Mouse (Mus musculus): ENCODE data around the gene Fbxo44. TPM values are rescaled to one million over a fixed set of nuclear protein-coding genes. Genes with fewer than 3 reads are reported as not detected.

The Fbxo44 gene
- polyA plus RNA-seq, 1 experiment, result 3.1 TPM

DNA sequence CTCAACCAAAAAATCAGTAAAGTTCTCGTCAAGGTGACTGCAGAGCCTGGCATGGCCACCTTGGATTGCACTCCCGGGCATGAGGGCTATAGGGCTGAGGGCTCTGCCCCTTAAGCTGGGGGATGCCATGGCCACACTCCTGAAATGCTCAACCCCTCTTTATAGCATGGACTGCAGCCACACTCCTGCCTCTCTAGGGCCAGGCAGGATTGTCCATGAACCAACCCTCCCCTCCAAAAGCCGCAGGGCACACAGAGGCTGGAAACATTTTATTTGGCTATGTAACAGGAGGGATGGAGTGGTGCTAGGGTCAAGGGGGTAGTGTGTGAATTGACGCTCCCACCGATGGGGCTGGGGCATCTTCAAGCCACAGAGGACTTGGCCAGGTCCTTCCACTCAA, 7.7 kb downstream of the Fbxo44 start:
- no peaks in the 10 kb centered on the region for H3K79me2 ChIP-seq (ENCODE audit: control insufficient read depth, insufficient read depth)
- H3K27me3 ChIP-seq (ENCODE audit: control insufficient read depth, insufficient read depth, insufficient read length), result no peaks in the 10 kb centered on the region
- no peak overlapping the region for H3ac ChIP-seq (ENCODE audit: control insufficient read depth, insufficient read length)
- H3K4me3 ChIP-seq, result no peak overlapping the region
- no peak overlapping the region for H3K4me2 ChIP-seq (ENCODE audit: low read depth)
- no peaks in the 10 kb centered on the region for H3K36me3 ChIP-seq (ENCODE audit: control insufficient read depth, insufficient read depth)
- TF ChIP-seq POLR2AphosphoS2 (IDR thresholded peaks at IDR 0.05; ENCODE audit: insufficient read length, low read depth), result no peak
- TF ChIP-seq CEBPB (IDR thresholded peaks at IDR 0.05; ENCODE audit: insufficient read depth, poor library complexity, severe bottlenecking), result no peak
- no peak for TF ChIP-seq MYOG (IDR thresholded peaks at IDR 0.05; ENCODE audit: control insufficient read depth in 1 of 3, insufficient read depth in 1 of 3, insufficient read length in 2 of 3, low read depth in 2 of 3)
- TF ChIP-seq SRF (IDR thresholded peaks at IDR 0.05; ENCODE audit: control insufficient read depth, insufficient read length, low read depth), result no peak
- no peak for TF ChIP-seq MAX (IDR thresholded peaks at IDR 0.05; ENCODE audit: low read depth)
- no peak for TF ChIP-seq TCF12 (IDR thresholded peaks at IDR 0.05; ENCODE audit: insufficient read depth, poor library complexity, severe bottlenecking)
- TF ChIP-seq E2F4 (IDR thresholded peaks at IDR 0.05; ENCODE audit: insufficient read depth), result no peak
- TF ChIP-seq REST (IDR thresholded peaks at IDR 0.05; ENCODE audit: insufficient read depth, insufficient read length), result no peak
- TF ChIP-seq TCF3 (IDR thresholded peaks at IDR 0.05; ENCODE audit: insufficient read length, low read depth), result no peak
- no peak for TF ChIP-seq MYOD1 (IDR thresholded peaks at IDR 0.05; ENCODE audit: control insufficient read depth in 1 of 3, insufficient read length in 2 of 3, low read depth in 2 of 3)

DNA sequence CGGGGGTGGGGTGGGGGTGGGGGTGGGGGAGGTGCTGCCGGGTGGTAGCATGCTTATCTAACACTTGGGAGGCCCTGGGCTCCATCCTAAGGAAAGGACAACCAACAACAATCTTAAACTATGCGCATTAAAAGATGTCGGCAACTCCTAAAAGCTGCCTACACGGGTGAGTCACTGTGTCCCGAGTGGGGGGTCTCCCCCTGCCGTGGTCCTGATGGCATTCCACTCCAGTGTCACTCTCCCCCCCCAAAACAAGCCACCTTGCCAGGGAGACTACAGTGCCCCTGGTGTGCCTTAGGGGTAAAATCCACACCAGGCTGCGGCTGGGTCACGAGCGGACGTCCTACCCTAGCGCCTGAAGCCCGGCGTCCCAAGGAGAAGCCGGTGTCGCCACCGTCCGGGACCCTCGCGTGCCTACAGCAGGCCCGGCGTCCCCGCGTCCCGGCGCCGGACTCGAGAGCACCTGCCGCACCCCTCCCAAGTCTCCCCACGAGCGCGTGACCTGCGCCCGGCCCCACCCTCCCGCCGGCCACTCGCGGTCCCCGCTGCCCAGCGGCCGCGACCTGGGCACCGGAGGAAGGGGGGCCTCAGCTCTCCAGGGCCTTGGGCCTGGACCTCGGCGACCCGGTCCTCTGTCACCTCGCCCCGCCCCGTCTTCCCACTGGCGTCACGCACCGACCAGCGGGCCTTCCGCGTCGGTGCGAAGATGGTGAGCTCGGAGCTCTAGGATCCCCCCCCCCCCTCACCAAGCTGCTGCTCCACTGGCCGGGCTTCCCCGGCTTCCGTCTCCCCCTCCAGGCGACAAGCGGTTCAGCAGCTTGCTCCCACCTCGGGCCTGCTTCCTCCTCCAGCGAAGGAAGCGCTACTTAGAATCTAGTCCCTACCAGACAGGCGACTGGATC, 8.8 kb downstream of the Fbxo44 start, which contains the start of gene Fbxo6:
Fbxo6 (minus strand) TSS at position 874 of the 902 bp plus-strand sequence.
- H3K79me2 ChIP-seq (ENCODE audit: control insufficient read depth, insufficient read depth), result no peaks in the 10 kb centered on the region
- H3K27me3 ChIP-seq (ENCODE audit: control insufficient read depth, insufficient read depth, insufficient read length), result no peaks in the 10 kb centered on the region
- H3K4me2 ChIP-seq (ENCODE audit: low read depth), result peak within 1 kb of the TSS; percentile 75
- TF ChIP-seq USF1 (IDR thresholded peaks at IDR 0.05; ENCODE audit: low read depth), result no peak
- peak in 1 of 3 experiments; percentile 14 for TF ChIP-seq MYOD1 (IDR thresholded peaks at IDR 0.05; ENCODE audit: control insufficient read depth in 1 of 3, insufficient read length in 2 of 3, low read depth in 2 of 3)
- peak in 1 of 3 experiments; percentile 45 for TF ChIP-seq MYOG (IDR thresholded peaks at IDR 0.05; ENCODE audit: control insufficient read depth in 1 of 3, insufficient read depth in 1 of 3, insufficient read length in 2 of 3, low read depth in 2 of 3)
- TF ChIP-seq POLR2A (IDR thresholded peaks at IDR 0.05; ENCODE audit: insufficient read length, low read depth), result peak; percentile 65
- no peaks in the 10 kb centered on the region for H3K36me3 ChIP-seq (ENCODE audit: control insufficient read depth, insufficient read depth)
- peak within 1 kb of the TSS; percentile 10 for H3ac ChIP-seq (ENCODE audit: control insufficient read depth, insufficient read length)
- peak within 1 kb of the TSS; percentile 45 for H3K4me3 ChIP-seq

DNA sequence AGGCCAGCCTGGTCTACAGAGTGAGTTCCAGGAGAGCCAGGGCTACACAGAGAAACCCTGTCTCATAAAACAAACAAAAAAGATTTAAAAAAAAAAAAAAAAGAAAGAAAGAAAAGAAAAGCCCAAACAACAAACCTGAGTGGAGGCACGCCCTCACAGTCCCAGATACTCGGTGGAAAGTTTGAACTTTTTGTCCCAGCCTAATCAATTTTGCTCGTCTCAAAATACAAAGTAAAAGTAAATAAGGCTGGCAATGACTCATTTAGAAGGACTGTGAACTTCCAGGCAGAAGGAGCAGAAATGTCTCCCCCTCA, 9.4 kb downstream of the Fbxo44 start:
- Histone ChIP-seq H3K79me2 (ENCODE audit: control insufficient read depth, insufficient read depth) (no peaks in the 10 kb centered on the region), H3ac (ENCODE audit: control insufficient read depth, insufficient read length) (peak overlapping the region; percentile 10), H3K4me2 (ENCODE audit: low read depth) (peak overlapping the region; percentile 75), H3K36me3 (ENCODE audit: control insufficient read depth, insufficient read depth) (no peaks in the 10 kb centered on the region), H3K4me3 (peak overlapping the region; percentile 45), H3K27me3 (ENCODE audit: control insufficient read depth, insufficient read depth, insufficient read length) (no peaks in the 10 kb centered on the region)
- TF ChIP-seq MAX (IDR thresholded peaks at IDR 0.05; ENCODE audit: low read depth) (no peak), MYOG (IDR thresholded peaks at IDR 0.05; ENCODE audit: control insufficient read depth in 1 of 3, insufficient read depth in 1 of 3, insufficient read length in 2 of 3, low read depth in 2 of 3) (no peak), REST (IDR thresholded peaks at IDR 0.05; ENCODE audit: insufficient read depth, insufficient read length) (no peak), SRF (IDR thresholded peaks at IDR 0.05; ENCODE audit: control insufficient read depth, insufficient read length, low read depth) (no peak), E2F4 (IDR thresholded peaks at IDR 0.05; ENCODE audit: insufficient read depth) (no peak), POLR2A (IDR thresholded peaks at IDR 0.05; ENCODE audit: insufficient read length, low read depth) (no peak), TCF3 (IDR thresholded peaks at IDR 0.05; ENCODE audit: insufficient read length, low read depth) (no peak), USF1 (IDR thresholded peaks at IDR 0.05; ENCODE audit: low read depth) (no peak), POLR2AphosphoS2 (IDR thresholded peaks at IDR 0.05; ENCODE audit: insufficient read length, low read depth) (no peak), MYOD1 (IDR thresholded peaks at IDR 0.05; ENCODE audit: control insufficient read depth in 1 of 3, insufficient read length in 2 of 3, low read depth in 2 of 3) (no peak), TCF12 (IDR thresholded peaks at IDR 0.05; ENCODE audit: insufficient read depth, poor library complexity, severe bottlenecking) (no peak), CEBPB (IDR thresholded peaks at IDR 0.05; ENCODE audit: insufficient read depth, poor library complexity, severe bottlenecking) (no peak)

DNA sequence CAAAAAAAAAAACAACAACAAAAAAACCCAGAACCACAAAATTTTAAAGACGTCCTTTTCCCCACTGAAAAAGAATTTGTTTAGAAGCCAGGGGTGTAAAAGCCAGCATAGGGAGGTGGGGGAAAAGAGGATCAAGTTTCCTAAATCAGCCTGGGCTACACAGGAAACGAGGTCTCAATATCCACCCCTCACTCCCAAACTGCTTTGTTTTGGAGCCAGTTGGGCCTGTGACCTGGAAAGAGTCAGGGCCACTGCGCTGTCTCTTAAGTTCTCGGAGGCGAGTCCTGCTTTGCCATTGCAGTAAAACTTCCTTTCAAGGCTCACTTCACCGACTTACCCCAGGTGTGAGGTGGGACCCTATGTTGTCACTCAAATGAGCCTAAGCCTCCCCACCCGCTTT, 10.0 kb downstream of the Fbxo44 start:
- H3K79me2 ChIP-seq (ENCODE audit: control insufficient read depth, insufficient read depth), result no peaks in the 10 kb centered on the region
- H3K27me3 ChIP-seq (ENCODE audit: control insufficient read depth, insufficient read depth, insufficient read length), result no peaks in the 10 kb centered on the region
- no peak overlapping the region for H3ac ChIP-seq (ENCODE audit: control insufficient read depth, insufficient read length)
- peak overlapping the region; percentile 45 for H3K4me3 ChIP-seq
- no peak for TF ChIP-seq MAX (IDR thresholded peaks at IDR 0.05; ENCODE audit: low read depth)
- peak overlapping the region; percentile 75 for H3K4me2 ChIP-seq (ENCODE audit: low read depth)
- H3K36me3 ChIP-seq (ENCODE audit: control insufficient read depth, insufficient read depth), result no peaks in the 10 kb centered on the region

- no peak for TF ChIP-seq TCF12 (IDR thresholded peaks at IDR 0.05; ENCODE audit: insufficient read depth, poor library complexity, severe bottlenecking)
- no peak for TF ChIP-seq E2F4 (IDR thresholded peaks at IDR 0.05; ENCODE audit: insufficient read depth)
- no peak for TF ChIP-seq TCF3 (IDR thresholded peaks at IDR 0.05; ENCODE audit: insufficient read length, low read depth)
- no peak for TF ChIP-seq MYOD1 (IDR thresholded peaks at IDR 0.05; ENCODE audit: control insufficient read depth in 1 of 3, insufficient read length in 2 of 3, low read depth in 2 of 3)
- no peak for TF ChIP-seq MYOG (IDR thresholded peaks at IDR 0.05; ENCODE audit: control insufficient read depth in 1 of 3, insufficient read depth in 1 of 3, insufficient read length in 2 of 3, low read depth in 2 of 3)
- TF ChIP-seq POLR2AphosphoS2 (IDR thresholded peaks at IDR 0.05; ENCODE audit: insufficient read length, low read depth), result no peak
- no peak for TF ChIP-seq SRF (IDR thresholded peaks at IDR 0.05; ENCODE audit: control insufficient read depth, insufficient read length, low read depth)
- TF ChIP-seq REST (IDR thresholded peaks at IDR 0.05; ENCODE audit: insufficient read depth, insufficient read length), result no peak
- no peak for TF ChIP-seq POLR2A (IDR thresholded peaks at IDR 0.05; ENCODE audit: insufficient read length, low read depth)
- no peak for TF ChIP-seq CEBPB (IDR thresholded peaks at IDR 0.05; ENCODE audit: insufficient read depth, poor library complexity, severe bottlenecking)
- TF ChIP-seq MAX (IDR thresholded peaks at IDR 0.05; ENCODE audit: low read depth), result no peak
- no peaks in the 10 kb centered on the region for H3K79me2 ChIP-seq (ENCODE audit: control insufficient read depth, insufficient read depth)
- no peaks in the 10 kb centered on the region for H3K27me3 ChIP-seq (ENCODE audit: control insufficient read depth, insufficient read depth, insufficient read length)
- H3K4me3 ChIP-seq, result no peak overlapping the region
- no peak overlapping the region for H3K4me2 ChIP-seq (ENCODE audit: low read depth)
- H3ac ChIP-seq (ENCODE audit: control insufficient read depth, insufficient read length), result no peak overlapping the region
- H3K36me3 ChIP-seq (ENCODE audit: control insufficient read depth, insufficient read depth), result no peaks in the 10 kb centered on the region
Observed at GRCm38 (mm10) chr4:148149540-148149939, 10.7 kb downstream of the Fbxo44 start.

All from myocyte (in vitro differentiated cells).